Mouse (Mus musculus) cerebellum, postnatal 25 days (tissue): ENCODE measurements around the gene Rbfox3.

Experiments
- DNase-seq, 2 experiments: peaks; one replicate each; pipeline ENCODE4 v3.0.0; 2021; ENCODE audit warnings: mixed read lengths in 2 of 2

Rbfox3 gene

GRCm38 (mm10) chr11:118905656-118906055 lies 5.7 kb downstream of the Rbfox3 start:
- DNase-seq = peak; percentile 70 to 71

DNA sequence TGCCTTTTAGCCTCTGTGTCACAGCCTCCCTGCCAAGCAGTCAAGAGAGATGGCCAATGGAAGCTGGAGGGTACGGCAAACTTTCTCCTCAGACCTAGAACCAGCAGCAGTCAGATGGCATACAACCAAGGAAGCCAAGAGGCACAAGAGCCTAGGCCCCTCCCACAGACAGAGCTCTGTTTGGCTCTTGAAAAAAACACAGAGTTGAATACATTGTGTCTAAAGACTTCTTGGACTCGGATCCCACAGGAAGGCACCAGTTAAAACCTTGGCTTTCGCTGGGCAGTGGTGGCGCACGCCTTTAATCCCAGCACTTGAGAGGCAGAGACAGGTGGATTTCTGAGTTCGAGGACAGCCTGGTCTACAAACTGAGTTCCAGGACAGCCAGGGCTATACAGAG lies 7.1 kb downstream of the Rbfox3 start:
- peak; percentile 38 to 43 for DNase-seq

GRCm38 (mm10) chr11:118899771-118900545 lies 11.4 kb downstream of the Rbfox3 start:
- DNase-seq = peak; percentile 63 to 73

DNA sequence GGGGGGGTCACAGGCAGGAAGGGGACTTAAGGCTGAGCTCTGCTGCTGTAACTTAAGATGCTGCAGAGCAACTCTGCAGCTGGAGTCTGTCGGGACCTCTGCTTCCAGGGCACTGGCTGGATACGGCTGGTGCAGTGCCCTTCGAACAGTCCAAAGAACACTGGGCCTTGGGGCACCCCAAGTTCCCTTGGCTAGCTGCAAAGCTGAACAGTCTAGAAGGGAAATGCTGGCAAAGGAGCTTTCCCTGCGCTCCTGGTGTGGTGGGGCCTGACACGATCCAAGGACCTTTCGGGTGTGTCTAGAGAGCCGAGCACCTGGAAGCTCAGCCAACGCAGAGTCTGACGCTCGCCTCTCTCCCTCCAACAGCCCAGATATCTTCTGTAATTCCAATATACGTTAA lies 12.8 kb downstream of the Rbfox3 start:
- DNase-seq = peak; percentile 57 to 64

- DNase-seq = peak; percentile 35 to 55
These were observed 13.2 kb downstream of the Rbfox3 start for GRCm38 (mm10) chr11:118898156-118898555.

DNA sequence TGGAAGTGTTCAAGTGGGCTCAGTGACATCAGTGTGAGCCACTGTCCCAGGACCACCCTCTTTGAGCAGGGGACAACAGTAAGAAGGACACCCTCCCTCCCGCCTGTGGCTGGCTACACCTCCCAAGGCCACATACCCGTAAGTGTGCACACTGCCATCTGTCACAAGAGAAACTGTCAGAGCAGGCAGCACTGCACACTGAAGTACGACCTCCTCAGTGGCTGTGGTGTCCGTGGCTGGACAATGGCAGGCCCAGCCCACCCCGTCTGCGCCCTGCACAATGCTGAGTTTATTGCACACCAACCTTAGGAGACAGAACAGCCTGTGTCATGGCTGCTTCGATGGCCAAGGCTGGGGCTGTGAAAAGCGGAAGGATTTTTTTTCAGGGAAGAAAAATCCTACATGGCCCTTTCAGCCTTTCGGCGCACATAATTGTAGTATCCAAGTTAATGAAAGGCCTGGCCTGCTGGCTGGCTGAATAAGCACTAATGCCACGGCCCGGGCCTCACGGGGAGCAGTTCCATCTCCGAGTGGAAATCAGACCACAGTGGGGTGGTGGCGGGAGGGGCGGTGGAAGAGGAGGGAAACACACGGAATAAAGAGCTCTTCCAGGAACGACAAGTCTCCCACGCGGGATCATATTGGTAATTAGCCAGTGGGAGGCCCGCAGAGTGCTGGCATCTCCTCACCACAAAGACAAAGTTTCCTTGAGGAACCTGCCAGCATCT lies 14.1 kb downstream of the Rbfox3 start:
- peak; percentile 72 to 75 for DNase-seq

GRCm38 (mm10) chr11:118896032-118896675 lies 15.2 kb downstream of the Rbfox3 start:
- DNase-seq = peak; percentile 47 to 58

DNA sequence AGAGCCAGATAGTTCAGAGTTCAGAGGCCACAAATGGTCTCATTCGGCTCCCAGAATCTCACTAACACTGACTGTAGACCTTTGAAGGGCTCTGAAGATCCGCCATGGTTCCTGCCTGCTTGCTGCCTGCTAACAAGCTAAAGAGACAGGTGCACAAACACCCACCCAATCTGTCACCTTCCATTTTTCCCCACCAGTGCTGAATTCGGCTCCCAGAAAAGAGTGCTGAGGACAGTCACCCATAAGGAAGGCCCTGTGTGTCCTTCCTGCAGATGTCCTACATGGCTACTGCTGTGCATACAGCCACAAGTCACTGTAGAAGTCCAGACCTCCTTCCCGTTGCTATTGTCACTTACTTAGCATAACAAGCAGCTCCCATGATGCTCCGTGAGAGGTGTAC lies 16.6 kb downstream of the Rbfox3 start:
- DNase-seq = no peak

DNA sequence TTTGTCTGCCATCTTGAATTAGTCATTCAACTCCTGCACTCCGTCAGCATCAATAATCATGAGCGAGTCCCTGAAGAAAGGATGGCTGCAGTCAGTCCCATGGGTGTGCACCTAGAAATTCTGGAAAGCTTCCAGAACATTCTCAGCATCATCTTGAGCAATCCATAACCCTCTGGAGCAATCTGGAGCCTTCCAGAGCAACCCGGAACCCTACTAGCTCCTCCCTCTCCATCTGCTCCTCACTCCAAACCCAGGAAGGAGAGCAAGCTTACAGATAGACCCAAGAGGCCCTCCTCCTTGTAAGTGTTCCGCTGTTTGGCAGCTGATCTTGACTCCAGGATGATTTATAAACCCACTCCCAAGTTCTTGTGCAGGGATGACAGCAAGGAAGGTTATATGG lies 17.2 kb downstream of the Rbfox3 start:
- DNase-seq = peak; percentile 45 to 56

GRCm38 (mm10) chr11:118892876-118893275 lies 18.5 kb downstream of the Rbfox3 start:
- peak; percentile 40 to 50 for DNase-seq

DNA sequence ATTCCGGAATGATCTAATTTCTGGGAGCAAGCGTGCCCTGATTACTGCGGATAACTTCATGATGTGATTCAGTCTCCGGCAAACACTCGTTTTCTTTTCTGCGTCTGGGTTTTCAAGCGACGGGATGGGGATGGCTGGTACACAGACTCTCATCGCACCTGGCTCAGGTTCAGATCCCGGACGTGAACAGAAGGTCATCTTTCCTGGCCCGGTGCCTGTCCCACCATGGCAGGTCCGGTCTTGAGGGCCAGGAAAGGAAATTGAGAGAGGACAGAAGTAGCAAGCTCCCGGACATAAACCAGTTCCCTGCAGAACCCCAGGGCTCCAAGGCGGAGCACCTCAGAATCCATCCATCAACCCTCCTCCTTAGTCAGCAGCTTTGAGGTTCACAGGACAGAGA lies 19.9 kb downstream of the Rbfox3 start:
- peak; percentile 99 for DNase-seq

- DNase-seq = peak in 1 of 2 experiments; percentile 54
These were observed 20.4 kb downstream of the Rbfox3 start for GRCm38 (mm10) chr11:118890992-118891398.

DNA sequence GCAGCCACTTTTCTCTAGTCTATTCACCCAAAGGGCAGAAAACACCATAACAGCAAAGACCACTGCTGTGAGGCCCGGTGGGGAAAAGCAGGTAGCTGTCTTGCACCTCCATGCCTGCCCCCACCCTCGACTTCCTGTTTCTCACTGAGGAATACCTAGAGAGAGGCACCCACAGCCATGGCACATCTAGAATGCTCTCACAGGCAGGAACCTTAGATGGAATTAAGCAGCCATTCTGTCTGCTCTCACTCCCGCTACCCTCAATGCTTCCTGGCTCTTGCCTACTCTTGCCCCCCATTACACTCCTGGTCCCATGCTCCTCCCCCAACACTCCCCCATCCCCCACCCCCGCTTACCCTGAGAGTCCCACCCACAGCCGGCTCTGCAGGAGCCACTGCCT lies 20.9 kb downstream of the Rbfox3 start:
- peak in 1 of 2 experiments; percentile 48 for DNase-seq

GRCm38 (mm10) chr11:118889500-118889899 lies 21.9 kb downstream of the Rbfox3 start:
- peak; percentile 61 to 62 for DNase-seq

DNA sequence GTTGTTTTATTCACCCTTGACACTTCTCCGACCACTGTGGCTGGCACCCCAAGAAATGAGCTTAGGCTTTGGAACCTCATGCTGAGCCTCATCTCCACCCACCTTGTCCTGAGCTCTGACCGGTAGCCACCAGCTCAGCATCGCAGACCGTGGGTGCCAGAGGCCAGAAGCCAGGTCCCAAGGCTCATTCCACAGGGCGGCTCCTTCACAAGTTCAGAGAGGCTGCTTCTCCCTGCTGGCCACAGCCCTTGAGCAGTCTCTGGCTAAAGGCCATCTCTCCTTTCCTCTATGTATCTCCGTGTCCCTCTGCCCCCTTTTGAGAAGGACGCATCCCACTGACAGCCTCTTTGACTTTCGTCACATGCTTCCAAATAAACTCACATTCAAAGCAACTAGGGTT lies 23.0 kb downstream of the Rbfox3 start:
- peak; percentile 67 to 68 for DNase-seq

- DNase-seq = no peak
These were observed 24.2 kb downstream of the Rbfox3 start for GRCm38 (mm10) chr11:118887206-118887605.

GRCm38 (mm10) chr11:118886269-118886965 lies 25.0 kb downstream of the Rbfox3 start:
- peak in 1 of 2 experiments; percentile 58 for DNase-seq

DNA sequence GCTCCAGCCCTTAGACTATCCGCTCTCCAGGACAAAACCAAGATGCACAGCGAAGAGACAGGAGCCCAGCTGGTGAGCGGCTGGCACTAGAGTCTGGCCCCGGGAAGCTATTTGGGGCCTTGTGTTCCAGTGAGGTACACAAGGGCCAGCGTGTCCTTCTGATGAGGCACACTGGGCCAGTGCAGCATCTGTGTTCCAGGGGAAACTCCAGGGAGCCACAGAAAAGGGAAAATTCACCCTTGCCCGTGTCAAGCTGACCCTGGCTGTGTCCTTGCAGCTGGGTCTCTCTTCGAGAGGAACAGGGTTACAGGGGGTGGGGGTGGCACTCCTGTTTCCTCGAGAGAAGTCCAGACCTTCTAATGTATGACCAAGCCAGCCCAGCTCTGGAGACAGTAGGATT lies 25.8 kb downstream of the Rbfox3 start:
- DNase-seq = no peak

DNA sequence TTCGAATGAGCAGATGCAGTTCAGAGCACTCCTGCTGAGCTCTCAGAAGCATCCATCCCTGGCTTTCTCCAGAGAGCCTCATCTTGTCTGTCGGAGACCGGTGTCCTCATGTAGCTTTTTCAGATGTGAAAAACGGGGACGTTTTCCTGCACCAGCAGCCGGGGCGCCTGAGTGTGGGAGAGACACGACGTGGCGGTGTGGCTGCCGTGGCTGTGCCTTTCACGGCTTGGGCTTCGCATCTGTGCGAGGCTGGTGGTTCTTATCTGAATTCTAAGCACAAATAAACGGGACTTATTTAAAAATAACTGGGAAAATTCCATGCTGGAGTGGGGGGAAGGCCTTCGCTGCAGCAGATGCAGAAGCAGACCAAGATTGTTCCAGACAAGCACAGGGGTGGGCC lies 26.3 kb downstream of the Rbfox3 start:
- peak in 1 of 2 experiments; percentile 52 for DNase-seq

GRCm38 (mm10) chr11:118883143-118883542 lies 28.3 kb downstream of the Rbfox3 start:
- peak; percentile 95 to 96 for DNase-seq

DNA sequence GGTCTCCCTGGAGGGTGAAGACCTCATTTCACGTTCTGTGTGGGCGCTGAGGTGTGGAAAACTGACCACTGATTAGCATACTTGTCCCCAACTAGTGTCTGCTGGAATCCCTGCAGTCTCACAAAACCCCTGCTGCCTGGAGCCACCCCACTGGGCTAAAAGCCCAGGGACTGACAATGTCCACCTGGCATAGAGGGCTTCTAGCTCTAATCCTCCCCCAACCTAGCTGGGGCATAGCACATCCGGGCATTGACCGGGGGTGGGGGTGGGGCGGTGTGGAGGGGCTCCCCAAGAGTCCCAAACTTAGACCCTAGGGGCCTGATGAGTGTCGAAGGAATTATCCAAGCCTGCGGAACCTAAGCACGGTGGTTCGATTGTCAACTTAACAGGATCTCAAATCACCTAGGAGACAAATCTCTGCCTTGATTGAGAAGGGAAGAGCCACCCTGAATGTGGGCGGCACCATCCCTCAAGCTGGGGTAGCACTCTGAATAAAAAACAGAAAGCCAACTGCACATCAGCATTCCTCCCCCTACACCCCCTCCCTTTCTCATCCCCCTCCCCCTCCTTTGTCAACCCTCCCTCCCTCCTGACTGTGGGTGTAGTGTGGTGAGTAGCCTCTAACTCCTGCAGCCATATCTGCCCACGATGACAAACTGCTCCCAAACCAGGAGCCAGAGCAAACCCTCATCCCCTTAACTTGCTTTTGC lies 29.5 kb downstream of the Rbfox3 start:
- peak in 1 of 2 experiments; percentile 47 for DNase-seq
